Mouse (Mus musculus): ENCODE data around the gene Cdc42bpg.

Gene Cdc42bpg

GRCm38 (mm10) chr19:6352107-6352505, 45.9 kb downstream of the Cdc42bpg start:
- DNase-seq: no peak

GRCm38 (mm10) chr19:6354030-6354429, 47.8 kb downstream of the Cdc42bpg start:
- no peak for DNase-seq

GRCm38 (mm10) chr19:6361291-6361690, 55.0 kb downstream of the Cdc42bpg start:
- no peak for DNase-seq

GRCm38 (mm10) chr19:6363091-6363410, 56.8 kb downstream of the Cdc42bpg start:
- no peak for DNase-seq

- DNase-seq: peak; percentile 99
Measured at GRCm38 (mm10) chr19:6363411-6364240, 57.4 kb downstream of the Cdc42bpg start, which contains the start of gene Sf1. TSS of gene Sf1 (plus strand) at chr19:6363690.

GRCm38 (mm10) chr19:6364317-6364725, 58.1 kb downstream of the Cdc42bpg start:
- DNase-seq: peak; percentile 94

- no peak for DNase-seq
Measured at GRCm38 (mm10) chr19:6364842-6365241, 58.6 kb downstream of the Cdc42bpg start.

GRCm38 (mm10) chr19:6370175-6370574, 63.9 kb downstream of the Cdc42bpg start:
- DNase-seq: no peak

GRCm38 (mm10) chr19:6372433-6372832, 66.2 kb downstream of the Cdc42bpg start:
- DNase-seq: no peak

- peak; percentile 82 for DNase-seq
Measured at GRCm38 (mm10) chr19:6373539-6374400, 67.5 kb downstream of the Cdc42bpg start.

- DNase-seq: no peak
Measured at GRCm38 (mm10) chr19:6374571-6374970, 68.3 kb downstream of the Cdc42bpg start.

Data from liver (tissue).